Mouse (Mus musculus) embryonic facial prominence, embryonic 14.5 days (tissue): ENCODE results near the gene Bcl2l1. TPM values are rescaled to one million over a fixed set of nuclear protein-coding genes. Genes with fewer than 3 reads are reported as not detected.
A peak's percentile ranks its signal among the peaks of the same experiment; 100 is the strongest.

Experiments
- ATAC-seq: fragments of 200-750 bp; cut with Nextera tagmentation; 2 replicates; pipeline ENCODE4 v1.8.0; 2017; ENCODE audit warnings: low read depth, moderate number of reproducible peaks, moderate TSS enrichment
- DNase-seq: peaks from one replicate; pipeline ENCODE4 v3.0.0-alpha.2; 2015; ENCODE audit warnings: low spot score
- H3K27ac ChIP-seq: fragments of 300-500 bp; sonication (generic); replicated peaks from 2 replicates; pipeline ENCODE4 v1.5.1; 2014; ENCODE audit warnings: low read depth, mild to moderate bottlenecking, low read length, moderate library complexity
- H3K27me3 ChIP-seq: fragments of 300-500 bp; sonication (generic); replicated peaks from 2 replicates; pipeline ENCODE4 v1.6.1; 2014; ENCODE audit warnings: low read length; ENCODE audit not compliant: control insufficient read depth, insufficient read depth
- H3K36me3 ChIP-seq: fragments of 300-500 bp; sonication (generic); 2 replicates; pipeline ENCODE4 v1.6.1; 2014; ENCODE audit warnings: low read length, mixed read lengths; ENCODE audit not compliant: control insufficient read depth, insufficient read depth
- H3K4me1 ChIP-seq: fragments of 300-500 bp; sonication (generic); 2 replicates; pipeline ENCODE4 v1.6.1; 2014; ENCODE audit warnings: antibody characterized with exemption, low read length; ENCODE audit not compliant: control insufficient read depth, insufficient read depth
- H3K4me2 ChIP-seq: fragments of 300-500 bp; sonication (generic); 2 replicates; pipeline ENCODE4 v1.6.1; 2014; ENCODE audit warnings: low read depth, mild to moderate bottlenecking, low read length, moderate library complexity, mixed read lengths
- H3K4me3 ChIP-seq: fragments of 300-500 bp; sonication (generic); 2 replicates; pipeline ENCODE4 v1.5.1; 2014; ENCODE audit warnings: low read depth, mild to moderate bottlenecking, low read length
- H3K9ac ChIP-seq: fragments of 300-500 bp; sonication (generic); 2 replicates; pipeline ENCODE4 v1.6.1; 2014; ENCODE audit warnings: low read depth, mild to moderate bottlenecking, low read length, moderate library complexity, mixed read lengths
- H3K9me3 ChIP-seq: fragments of 300-500 bp; sonication (generic); 2 replicates; pipeline ENCODE4 v1.6.1; 2016; ENCODE audit warnings: low read length; ENCODE audit not compliant: control insufficient read depth
- WGBS: fragments of 180-500 bp; shearing (Covaris S2); extraction: QIAGEN DNeasy Blood & Tissue Kit; methylation state at CpG from one replicate; pipeline ENCODE4 v1.1.7; 2014; 5-methylcytosine and 5-hydroxymethylcytosine counted together
- polyA plus RNA-seq: library from polyadenylated mRNA; unstranded; fragments of >200 nt; fragmentation: Nextera tagmentation; extraction: Ambion mirVana; gene quantifications from 2 replicates; pipeline ENCODE4 v1.2.1, GENCODE M21; 2014

The Bcl2l1 gene
- polyA plus RNA-seq, 1 experiment from 2014 or later: 77.3 TPM

DNA sequence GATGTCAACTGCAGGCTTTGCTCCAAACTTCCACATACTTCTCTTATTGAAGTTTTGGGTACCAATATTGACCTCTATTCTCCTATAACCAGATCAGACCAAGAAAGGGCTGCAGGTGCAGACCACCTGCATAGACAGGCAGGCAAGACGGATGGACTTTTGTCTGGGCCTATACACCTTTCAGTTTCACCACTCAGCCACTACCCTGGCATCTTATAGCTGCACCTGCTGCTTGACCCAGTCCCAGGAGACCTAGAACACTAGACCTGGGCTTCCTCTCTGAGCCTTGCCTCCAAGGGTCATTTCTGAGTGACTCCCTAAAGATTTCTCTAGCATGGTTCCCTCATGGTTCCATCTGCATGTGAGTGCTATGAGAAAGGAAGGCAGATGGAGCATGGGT is 18.3 kb downstream of the Bcl2l1 start:
- Histone ChIP-seq H3K4me1 (peaks cover 13% of the 10 kb centered on the region), H3K9me3 (no peaks in the 10 kb centered on the region), H3K27me3 (no peaks in the 10 kb centered on the region), H3K9ac (no peak overlapping the region), H3K4me2 (no peak overlapping the region), H3K27ac (no peak overlapping the region), H3K4me3 (no peak overlapping the region), H3K36me3 (peaks cover 4% of the 10 kb centered on the region; the same call in 1 of the 2 replicates)
- ATAC-seq: no peak
- DNase-seq: no peak
- 91% methylated on average over 1 of the region's 1 CpGs for WGBS

DNA sequence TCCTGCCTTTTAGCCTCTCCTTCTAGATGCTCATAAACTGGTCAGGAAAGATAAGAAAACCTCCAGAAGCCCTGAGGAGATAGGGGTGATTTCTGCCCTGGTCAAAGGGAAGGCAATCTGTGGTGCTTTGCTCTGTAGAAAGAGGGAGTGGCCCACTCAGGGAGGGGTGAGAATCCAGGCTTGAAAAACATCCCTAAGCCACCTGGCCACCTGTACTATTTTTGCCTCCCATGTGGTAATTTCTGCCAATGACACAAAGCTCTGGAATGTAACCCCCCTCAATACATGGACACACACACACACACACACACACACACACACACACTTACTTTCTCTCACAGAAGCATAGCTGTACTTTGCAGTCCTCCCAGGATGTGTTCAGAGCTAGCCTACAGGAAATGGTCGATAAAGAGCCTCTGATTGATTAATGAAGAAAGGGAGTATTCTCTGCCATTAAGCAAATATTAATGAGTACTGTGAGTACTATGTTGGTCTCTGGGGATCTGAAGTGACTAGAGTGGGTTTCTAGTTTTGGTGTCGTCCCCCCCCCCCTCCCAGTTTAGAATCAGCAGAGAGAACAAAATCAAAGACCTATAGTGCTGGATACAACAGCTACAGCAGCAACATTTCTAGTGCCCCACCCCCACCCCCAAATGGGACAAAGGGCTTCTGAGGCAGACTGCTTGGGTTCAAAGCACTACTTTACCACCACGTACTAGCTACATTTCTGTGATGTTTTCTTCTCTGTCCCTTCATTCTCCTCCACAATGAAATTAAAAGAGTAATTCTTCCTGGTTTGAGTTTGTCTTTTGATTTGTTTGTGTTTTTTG is 20.0 kb downstream of the Bcl2l1 start:
- Histone ChIP-seq H3K27ac (no peak overlapping the region), H3K4me1 (peaks cover 2% of the 10 kb centered on the region; the same call in 1 of the 2 replicates), H3K27me3 (no peaks in the 10 kb centered on the region), H3K4me2 (no peak overlapping the region), H3K9ac (no peak overlapping the region), H3K4me3 (no peak overlapping the region), H3K36me3 (peaks cover 4% of the 10 kb centered on the region; the same call in 1 of the 2 replicates), H3K9me3 (no peaks in the 10 kb centered on the region)
- WGBS: 36% methylated on average over 3 of the region's 3 CpGs
- DNase-seq: no peak
- no peak for ATAC-seq

DNA sequence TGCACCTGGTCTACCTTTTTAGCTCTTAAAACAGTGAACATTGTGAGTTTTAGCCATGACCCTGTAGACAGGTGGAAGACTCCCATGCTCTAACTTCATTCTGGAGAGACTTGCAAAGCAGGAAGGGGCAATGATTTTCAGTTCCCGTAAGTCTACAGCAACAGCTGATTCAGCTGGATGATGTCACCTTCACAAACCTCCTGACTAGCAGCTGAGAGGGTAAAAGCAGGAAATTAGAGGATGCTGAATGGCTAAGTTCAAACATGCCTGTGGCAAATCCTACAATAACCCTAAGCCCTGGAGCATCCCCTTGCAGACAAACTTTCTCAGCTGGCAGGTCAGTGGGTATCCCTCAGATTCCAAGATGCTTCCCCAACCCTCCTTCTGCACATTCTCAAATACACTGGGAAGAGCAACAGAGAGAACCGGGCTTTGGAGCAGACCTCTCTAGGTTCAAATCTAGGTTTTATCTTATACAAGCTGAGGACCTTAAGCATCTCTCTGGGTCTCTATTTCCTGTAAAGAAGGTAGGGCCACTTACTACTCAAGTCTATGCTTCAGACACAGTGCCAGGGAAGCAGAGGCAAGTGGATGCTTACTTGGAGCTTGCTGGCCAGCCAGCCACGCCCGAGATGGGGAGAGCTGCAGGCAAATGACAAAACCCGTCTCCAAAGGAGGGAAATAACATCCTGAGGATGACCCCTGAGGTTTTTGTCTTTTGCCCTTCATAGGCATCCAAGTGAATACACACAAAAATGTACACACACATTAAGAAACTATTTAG is 21.2 kb downstream of the Bcl2l1 start:
- H3K9ac ChIP-seq: no peak overlapping the region
- WGBS: 79% methylated on average over 5 of the region's 5 CpGs
- no peaks in the 10 kb centered on the region for H3K27me3 ChIP-seq
- no peak for ATAC-seq
- H3K36me3 ChIP-seq: no peaks in the 10 kb centered on the region
- H3K4me1 ChIP-seq: peaks cover 7% of the 10 kb centered on the region; the same call in 1 of the 2 replicates
- DNase-seq: no peak
- H3K9me3 ChIP-seq: no peaks in the 10 kb centered on the region
- H3K4me2 ChIP-seq: no peak overlapping the region
- no peak overlapping the region for H3K4me3 ChIP-seq
- no peak overlapping the region for H3K27ac ChIP-seq

DNA sequence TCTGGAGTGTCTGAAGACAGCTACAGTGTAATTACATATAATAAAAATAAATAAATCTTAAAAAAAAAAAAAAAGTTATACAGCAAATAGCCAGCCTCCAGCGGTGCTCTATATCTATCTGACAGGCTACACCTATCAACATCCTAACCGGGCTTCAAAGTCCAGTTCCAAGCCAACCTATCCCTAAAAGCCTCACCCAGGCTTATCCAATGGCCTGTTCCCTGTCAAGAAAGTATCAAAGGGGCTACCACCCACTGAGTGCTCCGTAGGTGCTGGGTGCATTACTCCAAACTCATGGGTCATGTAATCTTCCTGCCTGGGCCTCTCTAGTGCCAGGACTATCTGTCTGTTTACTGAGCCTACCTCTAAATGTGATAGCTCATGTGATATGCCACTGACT is 23.4 kb downstream of the Bcl2l1 start:
- 76% methylated on average over 3 of the region's 3 CpGs for WGBS
- H3K9ac ChIP-seq: no peak overlapping the region
- H3K4me3 ChIP-seq: no peak overlapping the region
- H3K9me3 ChIP-seq: no peaks in the 10 kb centered on the region
- no peak for ATAC-seq
- peaks cover 22% of the 10 kb centered on the region for H3K4me1 ChIP-seq
- DNase-seq: no peak
- no peaks in the 10 kb centered on the region for H3K27me3 ChIP-seq
- no peaks in the 10 kb centered on the region for H3K36me3 ChIP-seq
- H3K4me2 ChIP-seq: no peak overlapping the region
- H3K27ac ChIP-seq: no peak overlapping the region

DNA sequence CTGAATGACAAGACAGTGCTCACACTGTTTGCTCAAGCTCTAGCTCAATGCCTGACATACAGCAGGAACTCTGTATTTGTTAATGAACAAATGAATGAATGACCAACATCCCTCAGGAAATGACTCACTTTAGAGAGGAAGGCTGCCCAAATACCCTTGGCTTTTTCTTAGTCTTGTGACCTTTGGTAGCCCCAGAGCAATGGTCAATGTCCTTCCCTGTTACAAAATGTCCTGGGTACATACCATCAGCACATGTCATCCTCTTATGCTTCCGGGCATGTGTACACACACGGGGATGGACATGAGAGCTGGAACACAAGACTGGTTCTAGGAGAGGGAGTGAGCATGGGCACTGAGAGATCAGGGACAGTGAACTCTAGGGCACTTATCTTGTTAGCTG is 25.5 kb downstream of the Bcl2l1 start:
- Histone ChIP-seq H3K4me1 (peaks cover 26% of the 10 kb centered on the region), H3K27me3 (no peaks in the 10 kb centered on the region), H3K36me3 (no peaks in the 10 kb centered on the region), H3K9me3 (no peaks in the 10 kb centered on the region), H3K27ac (peak overlapping the region; percentile 39; the same call in 1 of the 2 replicates), H3K9ac (no peak overlapping the region), H3K4me2 (no peak overlapping the region), H3K4me3 (no peak overlapping the region)
- ATAC-seq (no peak), DNase-seq (no peak)
- 68% methylated on average over 2 of the region's 2 CpGs for WGBS

DNA sequence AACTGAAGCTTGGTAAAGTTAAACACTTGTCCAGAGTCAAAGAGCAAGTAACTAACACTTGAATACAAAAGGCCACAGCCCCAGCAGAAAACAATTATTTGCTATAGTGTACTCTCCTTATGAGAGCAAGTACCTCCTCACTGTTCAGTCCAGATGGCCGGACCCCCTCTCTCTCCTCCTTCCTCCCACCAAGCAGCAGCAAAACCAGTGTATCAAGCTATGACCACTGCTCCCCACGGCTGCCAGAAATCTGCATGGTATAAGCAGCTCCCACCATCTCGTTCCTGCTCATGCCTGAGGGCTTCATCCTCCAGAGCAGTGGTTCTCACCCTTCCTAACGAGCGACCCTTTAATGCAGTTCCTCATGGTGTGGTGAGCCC is 26.4 kb downstream of the Bcl2l1 start:
- DNase-seq (no peak), ATAC-seq (no peak)
- Histone ChIP-seq H3K9me3 (no peaks in the 10 kb centered on the region), H3K27ac (peak overlapping the region; percentile 53), H3K4me1 (peaks cover 26% of the 10 kb centered on the region), H3K4me3 (no peak overlapping the region), H3K36me3 (no peaks in the 10 kb centered on the region), H3K9ac (peak overlapping the region; percentile 22; the same call in 1 of the 2 replicates), H3K4me2 (peak overlapping the region; percentile 20; the same call in 1 of the 2 replicates), H3K27me3 (no peaks in the 10 kb centered on the region)
- 37% methylated on average over 5 of the region's 5 CpGs for WGBS

DNA sequence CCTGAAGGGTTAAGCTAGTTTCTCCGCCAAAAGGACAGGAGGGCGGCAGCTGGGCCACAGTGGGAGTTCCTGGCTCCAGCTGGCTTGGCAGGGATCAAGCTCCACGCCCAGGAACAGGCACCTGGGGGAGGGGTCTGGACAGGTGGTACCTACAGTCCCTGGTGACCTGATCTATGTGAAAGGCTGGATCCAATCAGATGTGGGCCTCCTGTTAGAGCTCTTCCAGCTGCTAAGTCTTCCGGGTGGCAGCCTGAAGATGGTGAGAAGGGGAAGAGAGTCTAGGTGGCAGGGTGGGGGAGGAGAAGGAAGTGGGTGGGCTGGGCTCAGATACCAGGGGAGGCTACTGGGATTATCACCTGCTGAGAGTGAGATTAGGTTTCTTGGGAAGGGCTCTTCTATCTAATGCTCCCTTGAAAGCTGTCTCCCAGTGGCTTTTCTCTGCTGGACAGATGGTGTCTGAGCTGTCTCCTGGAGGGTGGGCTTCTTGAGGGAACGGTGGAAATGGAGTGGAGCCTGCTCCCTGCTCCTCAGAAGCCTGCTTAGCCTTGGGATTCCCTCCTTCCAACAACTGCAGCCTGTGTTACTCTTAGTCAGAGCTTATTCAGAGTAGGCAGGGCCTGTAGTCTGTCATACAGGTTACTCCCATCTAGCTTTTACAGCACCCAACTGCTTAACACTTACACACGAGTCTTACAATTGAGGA is 27.0 kb downstream of the Bcl2l1 start:
- peaks cover 26% of the 10 kb centered on the region for H3K4me1 ChIP-seq
- no peaks in the 10 kb centered on the region for H3K27me3 ChIP-seq
- 11% methylated on average over 6 of the region's 6 CpGs for WGBS
- peak; percentile 86 for DNase-seq
- H3K9me3 ChIP-seq: no peaks in the 10 kb centered on the region
- peak overlapping the region; percentile 53 for H3K27ac ChIP-seq
- ATAC-seq: peak; percentile 92
- H3K36me3 ChIP-seq: no peaks in the 10 kb centered on the region
- no peak overlapping the region for H3K4me3 ChIP-seq
- 0 out of 2 replicates have a peak overlapping the region, but pooled peaks have one; percentile 22 for H3K9ac ChIP-seq
- H3K4me2 ChIP-seq: peak overlapping the region; percentile 20; the same call in 1 of the 2 replicates

DNA sequence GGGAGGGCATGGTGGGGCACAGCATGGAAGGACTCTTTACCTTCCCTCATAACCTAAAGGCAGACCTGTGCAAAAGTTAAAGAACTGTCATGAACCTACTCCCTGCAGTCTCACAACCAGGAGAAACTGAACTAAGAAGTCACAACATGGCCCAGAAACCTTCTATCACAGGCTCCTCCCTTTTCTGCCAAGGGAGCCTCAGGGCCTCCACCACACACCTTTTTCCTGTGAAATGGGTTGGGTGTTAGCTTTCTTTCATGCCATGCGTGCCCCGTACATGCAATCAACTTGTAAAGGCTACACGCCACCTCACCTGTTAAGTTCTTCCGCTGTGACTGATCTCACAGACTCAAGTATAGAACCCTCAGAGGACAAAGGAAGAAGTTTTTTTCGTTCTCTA is 28.4 kb downstream of the Bcl2l1 start:
- peaks cover 26% of the 10 kb centered on the region for H3K4me1 ChIP-seq
- no peak for ATAC-seq
- no peak overlapping the region for H3K9ac ChIP-seq
- no peaks in the 10 kb centered on the region for H3K9me3 ChIP-seq
- H3K36me3 ChIP-seq: no peaks in the 10 kb centered on the region
- DNase-seq: no peak
- no peak overlapping the region for H3K4me3 ChIP-seq
- no peak overlapping the region for H3K27ac ChIP-seq
- no peak overlapping the region for H3K4me2 ChIP-seq
- no peaks in the 10 kb centered on the region for H3K27me3 ChIP-seq
- 86% methylated on average over 5 of the region's 5 CpGs for WGBS
